Mouse (Mus musculus) heart, postnatal 0 days (tissue): Measurements from ENCODE around the gene Gpx7.

Experiments
- CTCF ChIP-seq: IDR thresholded peaks from 2 replicates; pipeline ENCODE4 v1.5.1; 2016; ENCODE audit warnings: antibody characterized with exemption, control low read depth, low read depth
- EP300 ChIP-seq: IDR thresholded peaks from 2 replicates; pipeline ENCODE4 v1.6.1; 2016; ENCODE audit warnings: antibody characterized with exemption, low read depth

GRCm38 (mm10) chr4:108380146-108380545 lies 26.6 kb downstream of the Gpx7 start:
- TF ChIP-seq CTCF (no peak), EP300 (no peak)
